Mouse (Mus musculus): ENCODE results near the gene Trio.

Trio gene

DNA sequence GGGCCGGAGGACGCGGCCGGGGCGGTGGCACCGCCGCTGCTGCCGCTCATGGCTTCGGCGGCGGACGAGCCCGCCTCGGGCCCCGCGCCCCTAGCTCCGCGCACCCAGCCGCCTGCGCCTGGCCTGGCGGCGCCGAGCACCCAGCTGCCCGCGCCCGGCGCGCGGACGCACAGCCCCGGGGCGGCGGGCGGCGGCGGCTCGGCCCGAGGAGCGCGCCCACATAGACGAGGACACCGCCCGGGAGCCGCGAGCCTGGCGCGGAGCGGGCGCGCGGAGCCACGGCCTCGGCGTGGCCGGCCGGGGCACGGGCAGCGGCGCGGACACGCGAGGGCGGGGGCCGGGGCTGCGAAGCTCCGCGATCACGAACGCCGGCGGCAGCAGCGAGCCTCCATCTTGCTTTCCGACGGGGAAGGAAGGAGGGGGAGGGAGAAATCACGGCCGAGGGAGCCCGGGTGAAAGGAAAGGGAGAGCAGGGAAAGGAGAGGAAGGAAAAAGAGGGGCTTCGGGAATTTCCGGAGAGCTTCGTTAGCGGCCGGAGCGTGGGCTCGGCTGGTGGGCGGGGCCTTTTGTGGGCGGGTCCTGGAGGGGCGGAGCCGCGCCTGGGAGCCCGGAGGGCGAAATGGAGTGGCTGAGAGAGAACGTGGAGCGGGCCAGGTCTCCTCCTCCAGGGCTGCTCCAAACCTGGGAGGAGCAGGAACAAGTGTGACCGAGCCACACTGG is at the start of gene Trio:
Gene Trio, minus strand, starts transcription at position 402 of the 720 bp plus-strand sequence.
- in situ Hi-C loops (cut with MboI, MseI) = no loop called here

DNA sequence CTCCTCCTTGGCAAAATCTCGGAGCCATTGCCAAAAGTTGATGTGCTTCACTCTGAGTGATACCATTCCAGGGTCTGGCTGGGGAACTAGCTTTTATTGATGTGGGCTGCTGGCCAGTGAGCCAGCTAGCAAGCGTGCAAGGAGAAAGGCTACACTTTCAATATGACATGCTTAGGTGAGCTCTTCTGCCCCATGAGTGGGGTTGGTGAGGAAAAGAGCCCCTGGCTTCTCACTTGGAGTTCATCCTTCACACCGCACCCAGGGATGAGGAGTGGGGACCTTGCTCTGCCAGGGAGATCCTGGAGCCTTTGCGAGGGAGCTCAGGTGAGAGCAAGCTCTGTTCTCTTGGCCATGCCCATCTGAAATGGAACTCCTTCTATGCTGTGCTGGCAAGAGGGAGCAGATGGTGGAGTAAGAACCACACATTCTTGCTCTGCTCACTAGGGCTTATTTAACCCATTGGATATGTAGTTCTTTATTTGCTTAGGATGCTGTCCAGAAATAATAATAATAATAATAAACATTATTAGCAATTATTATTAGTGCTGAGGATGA is 48.8 kb upstream of the Trio start:
- in situ Hi-C loops (cut with MboI, MseI) = no loop called here

DNA sequence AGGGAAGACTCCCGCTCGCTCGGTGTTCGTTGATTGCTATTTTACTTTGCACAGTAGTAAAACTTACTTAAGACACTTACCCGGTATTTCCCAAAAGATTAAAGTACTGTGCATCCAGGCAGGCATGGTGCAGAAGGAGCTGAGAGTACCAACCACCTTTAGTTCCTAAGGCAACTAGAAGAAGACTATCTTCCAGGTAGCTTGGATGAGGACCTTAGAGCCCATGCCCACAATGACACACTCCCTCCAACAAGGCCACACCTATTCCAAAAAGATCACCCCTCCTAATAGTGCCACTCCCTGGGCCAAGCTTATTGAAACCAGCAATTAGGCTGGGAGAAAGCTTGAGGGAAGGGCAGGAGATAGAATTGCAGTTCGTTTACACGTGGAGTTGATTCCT is 46.0 kb upstream of the Trio start:
- in situ Hi-C loops (cut with MboI, MseI) = no loop called here

DNA sequence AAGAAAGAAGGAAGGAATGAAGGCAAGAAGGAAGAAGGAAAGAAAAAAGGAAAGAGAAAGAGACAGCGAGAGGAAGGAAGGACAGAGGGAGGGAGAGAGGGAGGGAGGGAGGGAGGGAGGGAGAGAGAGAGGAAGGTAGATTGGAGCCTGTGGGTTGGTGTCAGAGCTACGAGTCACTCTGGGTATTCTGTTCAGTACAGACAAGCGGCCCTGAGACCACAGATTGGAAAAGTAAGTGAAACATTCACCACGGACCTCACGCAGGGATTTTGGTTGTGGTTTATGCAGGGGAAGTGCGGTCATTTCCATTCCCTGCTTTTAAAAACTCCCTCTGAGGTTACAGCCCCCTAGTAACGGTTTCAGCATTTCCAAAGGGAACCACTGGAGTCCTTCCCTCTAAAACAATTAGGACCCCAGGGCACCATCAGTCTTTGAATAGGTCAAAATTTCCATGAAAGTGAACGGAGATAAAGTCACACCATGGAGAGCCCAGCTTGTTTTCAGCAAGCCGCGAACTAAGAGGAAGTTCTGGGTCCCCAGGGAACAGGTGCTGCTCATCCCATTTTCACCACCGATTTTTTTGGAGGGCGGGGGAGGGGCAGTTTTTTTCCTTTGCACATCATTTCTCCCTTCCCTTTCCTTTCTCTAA is 45.2 kb upstream of the Trio start:
- in situ Hi-C loops (cut with MboI, MseI) = no loop called here

DNA sequence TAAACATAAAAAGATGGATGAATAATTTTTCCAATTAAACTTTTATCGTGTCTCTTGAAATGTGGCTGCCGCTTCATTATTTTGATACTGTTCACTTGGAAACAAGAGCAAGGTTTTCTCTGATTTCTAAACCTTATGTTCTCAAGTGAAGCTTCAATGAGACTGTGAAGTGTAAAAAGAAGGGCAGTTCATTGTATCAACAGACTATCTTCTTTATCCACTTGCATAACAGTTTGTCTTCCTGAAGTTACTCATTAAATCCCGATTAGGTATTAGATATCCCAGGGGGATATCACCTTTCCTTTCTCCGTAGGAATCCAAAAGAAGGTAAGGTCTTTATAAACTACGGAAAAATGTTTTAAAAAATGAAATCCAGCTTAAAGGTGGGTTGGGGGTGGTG is 44.6 kb upstream of the Trio start:
- in situ Hi-C loops (cut with MboI, MseI) = no loop called here

DNA sequence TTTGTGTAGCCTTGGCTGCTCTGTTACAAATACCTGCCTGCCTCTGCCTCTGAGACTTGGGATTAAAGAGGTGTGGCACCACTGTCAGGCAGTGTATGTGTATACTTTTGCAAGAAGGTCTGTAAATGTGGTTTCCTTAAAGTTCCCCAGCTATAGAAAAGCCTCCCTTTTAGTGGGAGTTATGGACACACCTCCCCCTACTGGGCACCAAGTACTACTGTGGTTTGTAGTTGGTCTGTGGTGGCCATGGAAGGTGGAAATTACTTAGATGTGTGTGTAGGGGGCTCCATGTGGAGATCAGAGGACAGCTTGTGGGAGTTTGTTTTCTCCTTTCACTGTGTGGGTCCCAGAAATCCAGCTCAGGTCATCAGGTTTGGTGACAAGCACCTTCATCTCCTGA is 41.7 kb upstream of the Trio start:
- in situ Hi-C loops (cut with MboI, MseI) = no loop called here

DNA sequence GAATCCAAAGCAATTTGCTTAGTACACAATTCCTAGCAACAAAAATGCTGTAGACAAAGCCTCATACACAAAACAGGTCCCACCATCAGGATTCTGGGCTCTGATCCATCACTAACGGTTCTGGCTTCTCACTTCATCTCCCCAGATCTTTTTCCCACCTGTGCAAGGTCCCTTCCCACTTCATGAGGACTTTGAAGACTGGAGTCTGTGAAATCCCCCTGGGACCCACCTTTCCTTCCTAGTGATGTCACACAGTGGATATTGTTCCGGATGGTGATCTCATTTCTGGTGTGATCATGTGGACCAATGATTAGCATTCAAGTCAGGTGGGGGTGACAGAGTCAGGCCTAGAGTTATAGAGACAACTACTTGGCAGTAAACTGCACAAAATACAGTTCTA is 40.8 kb upstream of the Trio start:
- in situ Hi-C loops (cut with MboI, MseI) = no loop called here

DNA sequence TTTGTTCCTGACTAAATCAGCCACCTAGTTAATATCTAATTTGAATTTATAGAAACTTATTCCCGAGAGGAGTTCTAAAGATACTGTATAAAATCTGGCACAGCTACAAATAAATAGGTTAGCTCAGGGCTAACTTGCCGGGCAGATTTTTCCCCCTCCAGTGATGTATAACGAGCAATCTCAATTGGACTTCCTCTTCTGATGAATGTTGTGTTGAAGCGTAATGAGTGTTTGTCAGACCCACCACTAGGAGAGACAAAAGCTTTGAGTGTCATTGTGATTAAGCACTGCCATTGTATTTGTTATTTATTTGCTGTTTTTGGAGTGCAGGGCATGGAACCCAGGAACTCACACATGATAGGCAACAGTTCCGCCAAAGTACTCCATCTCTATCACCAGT is 39.9 kb upstream of the Trio start:
- in situ Hi-C loops (cut with MboI, MseI) = no loop called here

DNA sequence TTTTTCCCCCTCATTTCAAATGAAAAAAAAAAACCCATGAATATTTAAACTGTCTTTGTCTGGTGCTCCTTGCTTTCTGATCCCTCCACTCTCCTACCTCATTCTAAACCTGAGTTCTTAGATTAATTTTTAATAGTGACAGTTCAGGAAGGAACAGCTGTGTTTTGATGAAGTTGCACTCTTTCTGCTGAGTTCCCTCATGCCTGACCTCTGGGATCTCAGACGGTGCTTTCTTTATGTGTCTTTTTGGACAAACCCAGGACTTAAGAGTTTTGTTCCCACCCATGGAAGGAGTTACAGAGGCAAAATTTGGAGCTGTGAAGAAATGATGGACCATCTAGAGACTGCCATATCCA is 39.1 kb upstream of the Trio start:
- in situ Hi-C loops (cut with MboI, MseI) = no loop called here

DNA sequence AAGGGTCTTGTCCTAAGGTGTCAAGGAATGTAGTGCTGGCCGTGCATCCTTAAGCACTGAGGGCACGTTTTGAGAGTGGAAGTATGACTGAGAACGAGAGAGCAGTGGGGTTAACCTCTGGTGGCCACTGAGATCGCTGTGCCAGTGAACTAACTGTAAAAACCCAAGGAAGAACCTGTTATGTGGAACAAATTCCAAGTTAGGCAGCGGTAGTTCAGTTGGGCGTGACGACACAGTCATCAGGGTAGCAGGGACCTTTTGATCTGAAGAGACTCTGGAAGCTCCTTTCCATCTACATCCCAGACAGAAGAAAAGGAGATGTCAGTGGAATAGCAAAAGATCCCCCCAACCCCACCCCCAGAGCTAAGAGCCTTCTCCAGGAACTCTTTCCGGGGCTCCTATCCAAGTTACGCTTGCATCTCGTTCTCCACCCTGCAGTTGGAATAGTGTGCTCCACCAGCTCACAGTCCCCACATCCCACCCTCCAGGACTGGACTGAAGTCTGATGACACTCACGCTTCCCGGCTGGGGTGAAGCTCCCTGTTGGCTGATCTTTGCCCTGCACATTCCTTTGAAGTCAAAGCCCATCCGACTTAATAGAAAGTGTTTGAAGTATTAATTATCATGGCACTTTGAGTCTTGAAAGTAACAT is 38.6 kb upstream of the Trio start:
- in situ Hi-C loops (cut with MboI, MseI) = no loop called here

DNA sequence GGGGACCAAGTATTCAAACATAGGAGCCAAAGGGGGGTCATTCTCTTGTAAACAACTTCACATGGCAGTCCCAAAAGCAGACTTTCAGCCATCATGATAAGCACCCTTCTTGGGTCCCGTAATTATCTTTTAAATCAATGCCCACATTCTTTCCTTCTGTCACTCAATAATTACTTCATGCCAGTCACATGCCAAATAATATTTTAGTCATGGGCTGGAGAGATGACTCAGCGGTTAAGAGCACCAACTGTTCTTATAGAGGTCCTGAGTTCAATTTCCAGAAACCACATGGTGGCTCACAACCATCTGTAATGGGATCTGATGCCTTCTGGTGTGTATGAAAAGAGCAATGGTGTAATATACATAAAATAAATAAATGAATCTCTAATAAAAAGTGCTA is 37.8 kb upstream of the Trio start:
- in situ Hi-C loops (cut with MboI, MseI) = no loop called here

DNA sequence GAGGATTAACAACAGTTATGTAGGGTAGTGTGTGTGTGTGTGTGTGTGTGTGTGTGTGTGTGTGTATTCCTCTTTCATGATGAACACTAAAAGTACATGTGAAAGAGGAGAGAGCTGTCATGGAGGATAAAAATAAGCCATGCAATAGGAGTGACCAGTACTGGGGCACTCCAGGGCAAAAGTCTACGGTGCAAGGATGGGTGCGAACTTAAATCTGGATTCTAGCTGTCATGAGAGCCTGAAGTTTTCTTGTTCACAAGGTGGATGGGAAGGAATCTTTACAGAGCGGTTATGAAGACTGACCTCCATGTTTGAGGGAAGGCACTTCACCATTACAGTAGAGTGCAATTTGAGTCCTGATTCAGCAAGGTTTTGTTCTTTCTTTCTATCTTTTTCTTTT is 36.4 kb upstream of the Trio start:
- in situ Hi-C loops (cut with MboI, MseI) = no loop called here

DNA sequence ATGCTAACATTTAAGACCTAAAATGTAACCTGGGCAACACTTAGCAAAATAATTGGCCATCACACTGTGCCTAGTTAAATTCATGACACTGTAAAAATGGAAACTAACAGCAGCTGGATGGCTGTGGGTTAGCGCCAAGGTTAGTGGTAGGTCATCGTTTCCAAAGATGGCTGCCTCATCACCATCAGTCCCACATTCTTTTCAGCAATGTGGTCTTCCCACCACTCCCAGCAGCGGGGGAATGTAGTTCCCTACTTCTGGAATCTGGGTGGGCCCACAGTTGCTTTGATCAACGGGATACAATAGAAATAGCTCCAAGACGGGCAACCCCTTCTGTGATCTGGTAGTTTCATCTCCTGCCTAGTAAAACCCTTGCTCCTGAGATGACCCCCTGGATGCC is 35.3 kb upstream of the Trio start:
- in situ Hi-C loops (cut with MboI, MseI) = no loop called here

DNA sequence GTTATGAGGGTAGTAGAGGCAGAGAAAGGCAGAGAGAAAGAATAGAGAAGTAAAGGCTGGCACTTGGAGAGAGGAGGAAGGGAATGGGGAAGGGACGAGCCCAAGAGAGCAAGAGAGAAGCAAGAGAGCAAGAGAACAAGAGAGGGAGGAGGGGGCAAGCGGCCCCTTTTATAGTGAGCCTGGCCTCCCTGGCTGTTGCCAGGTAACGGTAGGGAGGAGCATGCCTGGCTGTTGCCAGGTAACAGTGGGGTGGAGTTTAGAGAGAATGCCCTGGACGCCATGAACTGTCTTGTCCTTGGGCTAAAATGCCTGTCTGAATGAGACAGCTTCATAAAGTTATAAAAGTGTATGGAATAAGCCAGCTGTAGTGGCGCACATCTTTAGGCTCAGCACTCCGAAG is 34.8 kb upstream of the Trio start:
- in situ Hi-C loops (cut with MboI, MseI) = no loop called here

DNA sequence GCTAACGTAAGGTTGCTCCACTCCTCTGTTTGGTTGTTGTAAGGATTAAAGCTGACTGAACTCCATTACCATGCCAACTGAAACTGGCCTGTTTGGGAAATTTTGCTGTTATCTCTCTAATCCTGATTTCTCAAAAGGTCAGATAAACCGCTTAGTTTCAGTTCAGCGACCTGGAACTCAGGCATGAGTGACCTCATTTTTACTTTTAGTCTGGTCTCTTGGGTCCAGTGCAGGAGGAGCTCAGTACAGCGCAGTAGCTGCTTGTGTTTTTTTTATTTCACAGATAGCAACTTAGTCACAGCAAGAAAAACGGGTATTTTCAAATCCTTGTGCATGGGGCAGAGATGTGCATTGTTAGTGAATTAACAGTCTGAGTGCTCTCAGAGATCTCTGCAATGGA is 31.9 kb upstream of the Trio start:
- in situ Hi-C loops (cut with MboI, MseI) = no loop called here

DNA sequence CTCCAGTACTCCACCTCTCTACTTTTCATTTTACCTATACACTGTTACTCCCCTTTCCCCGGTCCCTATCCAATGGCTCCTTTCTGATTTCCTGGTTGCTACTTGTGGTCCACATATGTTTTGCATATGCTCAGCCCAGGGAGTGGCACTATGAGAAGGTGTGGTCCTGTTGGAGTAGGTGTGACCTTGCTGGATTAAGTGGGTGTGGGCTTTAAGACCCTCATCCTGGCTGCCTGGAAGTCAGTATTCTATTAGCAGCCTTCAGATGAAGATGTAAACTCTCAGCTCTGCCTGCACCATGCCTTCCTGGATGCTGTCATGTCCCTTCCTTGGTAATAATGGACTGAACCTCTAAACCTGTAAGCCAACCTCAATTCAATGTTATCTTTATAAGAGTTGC is 29.1 kb upstream of the Trio start:
- in situ Hi-C loops (cut with MboI, MseI) = no loop called here

DNA sequence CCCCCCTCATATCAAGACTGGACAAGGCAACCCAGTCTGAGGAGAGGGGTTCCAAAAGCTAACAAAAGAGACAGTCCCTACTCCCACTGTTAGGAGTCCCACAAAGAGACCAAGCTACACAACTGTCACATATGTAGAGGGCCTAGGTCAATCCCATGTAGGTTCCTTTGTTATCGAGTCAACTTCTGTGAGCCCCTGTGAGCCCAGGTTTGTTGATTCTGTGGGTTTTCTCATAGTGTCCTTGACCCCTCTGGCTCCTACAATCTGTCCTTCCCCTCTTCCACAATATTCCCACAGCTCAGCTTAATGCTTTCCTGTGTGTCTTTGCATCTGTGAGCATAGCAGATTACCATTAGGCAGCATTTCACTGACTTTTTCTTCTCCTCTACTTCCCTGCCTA is 28.5 kb upstream of the Trio start:
- in situ Hi-C loops (cut with MboI, MseI) = no loop called here

DNA sequence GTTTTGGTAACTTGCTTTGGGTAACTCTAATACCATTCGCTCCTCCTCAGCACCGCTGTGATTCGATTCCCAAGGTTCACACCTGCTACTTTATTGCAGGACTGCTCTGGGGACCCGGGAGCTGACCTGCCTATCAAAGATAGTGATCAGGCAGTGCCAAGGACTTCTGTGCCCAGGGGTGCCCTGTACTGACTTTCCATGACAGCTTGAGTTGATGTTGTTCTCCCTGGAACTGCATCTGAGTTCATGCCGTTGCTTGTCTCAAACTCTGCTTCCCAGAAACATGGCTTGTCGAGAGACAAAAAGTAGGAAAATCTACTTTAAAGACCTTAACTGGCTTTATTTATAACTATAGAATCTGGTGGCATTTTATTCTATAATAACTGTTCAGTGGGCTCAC is 27.6 kb upstream of the Trio start:
- in situ Hi-C loops (cut with MboI, MseI) = no loop called here

DNA sequence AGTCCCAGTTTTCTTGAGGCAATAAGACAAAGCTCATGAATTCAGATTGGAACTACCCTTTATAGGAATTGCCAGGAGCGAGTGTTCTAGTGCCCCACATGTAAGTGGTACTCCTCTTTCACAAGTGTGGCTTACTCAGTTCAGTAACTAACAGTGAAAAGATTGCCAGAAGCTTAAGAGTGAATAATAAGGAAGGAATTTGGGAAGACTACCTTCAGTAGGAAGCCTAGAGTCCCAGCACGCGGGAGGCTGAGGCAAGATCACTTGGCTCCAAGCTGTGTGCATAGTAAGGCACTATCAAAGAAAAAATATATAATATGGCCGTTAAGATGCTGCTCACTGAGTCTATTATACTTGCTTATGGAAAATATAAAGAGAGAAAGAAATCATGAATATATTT is 26.2 kb upstream of the Trio start:
- in situ Hi-C loops (cut with MboI, MseI) = no loop called here

DNA sequence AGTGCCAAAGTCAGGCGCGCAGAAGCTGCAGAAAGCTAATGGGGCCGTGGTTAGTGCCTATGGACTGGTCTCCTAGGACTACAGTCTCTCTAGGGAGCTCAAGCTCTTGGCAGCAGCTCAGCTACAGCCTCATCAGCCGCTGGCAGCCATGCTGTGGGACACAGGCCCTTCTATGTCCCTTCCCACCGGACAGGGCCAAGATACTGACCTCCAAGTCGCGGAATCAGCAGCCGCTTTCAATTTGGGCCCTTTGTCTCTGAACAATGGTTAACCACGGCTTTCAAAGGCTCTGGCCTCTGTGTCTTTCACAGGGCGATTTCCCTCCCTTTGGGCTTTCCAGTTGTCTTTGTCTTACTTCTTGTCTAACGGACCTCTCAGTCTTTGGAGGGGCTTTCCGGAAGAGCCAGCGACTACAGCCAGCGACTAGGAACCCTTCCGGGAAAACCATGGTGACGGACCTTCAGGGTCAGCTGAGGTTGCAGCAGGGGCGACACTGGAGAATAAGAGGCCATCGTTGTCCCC is 25.5 kb upstream of the Trio start:
- in situ Hi-C loops (cut with MboI, MseI) = no loop called here

DNA sequence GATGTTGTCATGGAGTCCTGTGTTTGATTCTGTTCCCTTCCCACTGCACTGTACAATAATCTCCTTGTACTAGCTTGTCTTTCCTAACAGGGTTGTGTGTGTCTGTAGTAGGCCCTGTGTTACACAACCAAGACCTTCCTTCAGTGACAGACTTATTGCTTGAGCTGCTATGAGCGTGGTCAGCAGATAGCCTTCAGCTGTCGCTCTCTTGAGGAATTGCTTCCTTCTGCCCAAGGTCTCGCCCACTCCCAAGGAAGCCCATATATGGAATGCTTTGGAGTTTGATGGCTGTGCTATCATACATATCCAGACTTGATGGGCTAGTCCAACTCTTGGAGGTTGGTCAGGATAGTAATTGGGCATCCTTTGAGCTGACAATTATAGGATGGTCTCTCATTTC is 22.1 kb upstream of the Trio start:
- in situ Hi-C loops (cut with MboI, MseI) = loop anchor here (10.0 kb wide), 1 partner anchor 483 kb away; no protein-coding TSS in a partner anchor

DNA sequence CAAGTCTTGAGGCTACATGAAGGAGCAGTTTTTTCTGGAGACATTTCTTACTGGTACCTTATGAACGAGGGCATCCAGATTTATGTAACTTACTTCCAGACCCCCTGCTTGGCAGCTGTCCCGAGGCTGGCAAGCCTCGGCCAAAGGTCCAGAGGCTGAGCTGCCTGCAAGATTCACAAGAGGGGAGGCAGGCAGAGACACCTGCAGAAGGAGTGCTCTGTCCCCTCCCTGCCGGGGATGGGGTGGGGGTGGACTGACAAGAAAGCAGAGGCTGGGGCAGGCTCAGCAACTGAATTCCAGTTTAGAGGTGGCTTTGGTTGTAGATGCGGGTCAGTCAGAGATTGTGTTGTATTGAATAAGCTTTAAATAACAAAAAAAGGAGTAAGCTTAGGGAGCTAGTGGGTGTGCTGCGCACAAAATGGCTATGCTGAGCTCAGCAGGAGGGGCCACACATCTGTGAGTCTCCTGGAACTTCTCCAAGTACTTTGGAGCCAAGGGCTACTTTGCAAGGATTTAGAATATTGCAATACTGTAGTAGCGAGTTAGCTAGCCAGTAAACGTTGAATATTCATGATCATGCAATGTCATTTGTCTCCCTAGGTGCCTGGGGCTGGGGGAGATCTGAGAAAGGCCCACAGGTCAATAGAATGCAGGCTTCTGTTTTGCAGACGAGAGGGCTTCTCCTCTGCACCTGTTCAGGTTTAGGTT is 15.7 kb upstream of the Trio start:
- in situ Hi-C loops (cut with MboI, MseI) = loop anchor here (10.0 kb wide), 1 partner anchor 477 kb away; no protein-coding TSS in a partner anchor
